Mouse (Mus musculus) liver, postnatal 0 days (tissue): ENCODE data around the gene Prickle2.

Experiments
- CTCF ChIP-seq: sonication (generic); IDR thresholded peaks from 2 replicates; pipeline ENCODE4 v1.5.1; 2016; ENCODE audit warnings: antibody characterized with exemption, low read depth
- EP300 ChIP-seq: IDR thresholded peaks from 2 replicates; pipeline ENCODE4 v1.6.1; 2016; ENCODE audit warnings: antibody characterized with exemption, low read depth, mild to moderate bottlenecking

DNA sequence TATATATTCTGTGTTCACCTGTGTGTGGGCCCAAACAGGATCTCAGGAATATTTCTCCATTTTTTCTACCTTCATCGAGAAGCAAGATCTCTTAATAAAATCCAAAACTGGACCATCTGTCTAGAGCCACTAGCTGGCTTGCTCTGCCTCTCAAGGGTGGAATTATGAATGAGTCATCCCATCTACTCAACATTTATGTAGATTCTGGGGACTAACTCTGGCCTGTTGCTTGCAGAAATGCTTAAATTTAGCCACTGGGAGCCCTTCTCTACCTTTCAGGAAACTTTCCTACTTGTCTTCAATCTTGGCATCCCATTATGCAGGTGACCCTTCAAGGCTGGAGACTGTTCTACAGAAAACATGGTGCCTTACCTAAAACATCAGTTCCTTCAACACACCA lies 194.0 kb downstream of the Prickle2 start:
- TF ChIP-seq EP300 (no peak), CTCF (no peak)
